Mouse (Mus musculus): ENCODE data around the gene Olfr305.
"Not testable (repeated sequence)": the region's sequence is repeated elsewhere in the genome, so short reads cannot be mapped to it uniquely, and the experiment has no call there.

The Olfr305 gene

GRCm38 (mm10) chr7:86366828-86367227 lies at the start of gene Olfr305:
Gene Olfr305 (minus strand): TSS chr7:86366928.
- no peak for DNase-seq (ENCODE audit: low spot score)

DNA sequence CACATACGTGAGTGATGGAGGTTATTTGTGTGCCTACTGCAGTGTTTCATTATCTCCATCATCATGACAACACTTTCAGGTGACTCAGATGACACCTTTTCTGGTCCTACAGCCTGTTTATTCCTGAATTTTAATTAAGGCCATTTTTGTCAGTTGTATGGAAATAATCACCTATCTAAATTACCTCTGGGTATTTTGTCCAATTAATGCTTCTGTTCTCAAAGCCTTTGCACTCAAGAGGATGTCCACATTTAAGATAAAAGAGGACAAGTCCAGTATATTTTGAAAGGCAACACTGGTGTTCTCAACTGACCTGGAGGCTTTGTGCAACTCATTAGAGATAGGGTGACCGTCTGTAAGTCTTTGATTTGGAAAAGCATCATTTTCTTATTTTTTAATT lies 36.8 kb upstream of the Olfr305 start, which contains the start of gene Olfr301:
TSS of gene Olfr301 (plus strand) at position 301 of the 400 bp plus-strand sequence.
- no peak for DNase-seq (ENCODE audit: low spot score)

DNA sequence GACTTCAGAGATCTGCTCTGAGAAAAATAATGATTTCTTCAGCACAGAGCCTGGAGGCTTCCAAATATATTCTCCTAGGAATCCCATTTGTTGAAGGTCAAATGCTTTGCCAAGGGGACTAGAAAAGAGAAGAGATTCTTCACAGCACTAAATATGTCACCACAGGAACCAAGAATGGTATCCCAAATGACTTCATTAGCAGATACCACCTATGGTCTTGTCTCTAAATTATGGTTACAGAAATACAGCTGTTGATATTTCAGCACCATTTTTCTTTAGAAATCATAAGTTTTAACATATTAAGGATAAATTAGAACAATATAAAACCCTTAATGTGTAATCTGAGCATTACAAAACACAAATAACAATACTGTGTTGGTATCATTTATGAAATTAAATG lies 31.0 kb upstream of the Olfr305 start, which contains the start of gene Olfr303:
TSS of gene Olfr303 (minus strand) at position 101 of the 400 bp plus-strand sequence.
- no peak for DNase-seq (ENCODE audit: low spot score)

DNA sequence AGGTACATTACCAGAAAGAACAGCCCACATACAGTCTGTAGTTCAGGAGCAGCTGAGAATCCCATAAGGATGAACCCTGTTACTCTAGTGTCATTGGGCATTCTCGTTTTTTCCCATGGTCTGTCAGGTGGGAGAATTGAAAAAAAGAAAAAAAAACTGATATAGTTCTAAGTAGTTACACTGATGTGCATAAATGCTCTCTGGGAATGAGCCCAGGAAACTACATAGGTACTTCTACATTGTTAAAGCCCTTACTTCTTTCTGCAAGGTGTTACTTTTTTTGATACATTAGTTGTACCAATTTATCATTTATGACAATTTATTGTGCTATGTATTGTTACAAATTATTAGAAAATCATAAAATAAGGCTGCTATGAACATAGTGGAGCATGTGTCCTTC lies 19.8 kb upstream of the Olfr305 start, which contains the start of gene Olfr304:
TSS of gene Olfr304 (minus strand) at position 101 of the 400 bp plus-strand sequence.
- no peak for DNase-seq (ENCODE audit: low spot score)

- DNase-seq (ENCODE audit: low spot score) = no peak
Observed at GRCm38 (mm10) chr7:86385769-86386168, 19.0 kb upstream of the Olfr305 start.

DNA sequence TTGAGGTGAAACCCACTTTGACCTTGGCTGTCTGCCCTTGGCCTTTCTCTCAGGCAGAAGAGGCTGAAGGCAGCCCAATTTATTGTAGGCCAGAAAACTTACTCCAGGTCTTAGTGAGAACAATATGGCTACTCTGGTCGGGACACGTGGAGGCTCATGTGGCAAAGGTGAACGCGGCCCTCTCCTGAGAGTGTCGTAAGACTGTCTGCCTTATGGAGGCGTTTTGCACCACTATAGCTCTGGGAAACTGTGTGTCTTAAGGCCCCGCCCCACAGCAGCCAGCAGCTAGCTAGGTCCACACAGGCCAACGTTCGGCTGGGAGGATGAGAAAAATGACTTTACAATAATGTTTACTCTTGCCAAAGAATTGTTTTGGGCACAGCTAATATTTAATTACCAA lies 20.4 kb downstream of the Olfr305 start:
- DNase-seq (ENCODE audit: low spot score) = not testable (repeated sequence)

GRCm38 (mm10) chr7:86344253-86344652 lies 22.5 kb downstream of the Olfr305 start:
- DNase-seq (ENCODE audit: low spot score) = no peak

DNA sequence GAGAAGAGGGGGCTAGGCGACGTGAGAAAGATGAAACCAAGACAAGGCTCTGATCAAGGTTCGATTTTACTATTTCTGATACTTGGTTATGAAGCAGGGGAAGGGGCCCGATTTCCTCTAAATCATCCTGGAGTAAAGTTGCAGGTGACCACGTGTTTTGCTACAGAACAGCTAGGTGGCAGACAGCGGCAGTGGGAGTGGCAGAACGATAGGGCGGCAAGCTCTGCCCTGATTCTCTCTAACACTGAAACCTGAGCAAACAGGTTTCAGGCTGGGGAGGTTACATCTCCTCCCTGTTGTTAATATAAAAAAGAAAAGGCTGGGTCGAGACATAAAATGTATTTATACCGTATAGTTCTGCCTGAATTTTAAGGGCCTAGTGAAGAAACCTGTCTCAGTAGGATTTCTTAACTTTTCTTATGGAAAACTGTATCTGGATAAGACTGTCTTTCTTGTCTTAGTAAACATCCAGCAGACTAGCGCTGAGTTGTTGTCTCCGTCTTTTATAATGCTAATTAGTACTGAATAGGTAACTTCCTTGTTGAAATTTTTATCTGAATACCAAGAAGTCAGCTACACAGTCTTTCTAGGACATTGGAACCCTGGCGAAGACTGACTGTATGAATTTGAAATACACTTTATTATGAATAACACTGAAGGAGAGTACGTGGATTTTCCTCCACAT lies 23.7 kb downstream of the Olfr305 start:
- no peak for DNase-seq (ENCODE audit: low spot score)

GRCm38 (mm10) chr7:86337486-86337885 lies 29.2 kb downstream of the Olfr305 start, which contains the start of gene Olfr307:
Gene Olfr307 (minus strand): TSS chr7:86337586.
- no peak for DNase-seq (ENCODE audit: low spot score)

GRCm38 (mm10) chr7:86325530-86325929 lies 41.2 kb downstream of the Olfr305 start, which contains the start of gene Olfr308:
Gene Olfr308 (minus strand): TSS chr7:86325630.
- no peak for DNase-seq (ENCODE audit: low spot score)

DNA sequence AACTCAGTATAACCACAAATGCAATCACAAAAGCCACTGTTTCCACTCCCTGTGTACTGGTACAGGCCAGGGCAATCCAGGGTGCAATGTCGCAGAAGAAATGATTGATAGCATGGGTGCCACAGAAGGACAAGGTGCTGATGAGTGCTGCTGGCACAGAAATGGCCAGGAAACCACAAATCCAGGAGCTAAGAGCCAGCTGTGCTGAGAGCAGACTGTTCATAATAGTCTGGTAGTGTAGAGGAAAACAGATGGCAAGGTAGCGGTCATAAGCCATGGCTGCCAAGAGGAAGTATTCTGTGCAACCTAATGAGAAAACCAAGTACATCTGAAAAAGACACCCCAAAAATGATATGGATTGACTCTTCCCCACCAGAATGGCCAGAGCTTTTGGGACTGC lies 45.4 kb downstream of the Olfr305 start:
- no peak for DNase-seq (ENCODE audit: low spot score)

DNA sequence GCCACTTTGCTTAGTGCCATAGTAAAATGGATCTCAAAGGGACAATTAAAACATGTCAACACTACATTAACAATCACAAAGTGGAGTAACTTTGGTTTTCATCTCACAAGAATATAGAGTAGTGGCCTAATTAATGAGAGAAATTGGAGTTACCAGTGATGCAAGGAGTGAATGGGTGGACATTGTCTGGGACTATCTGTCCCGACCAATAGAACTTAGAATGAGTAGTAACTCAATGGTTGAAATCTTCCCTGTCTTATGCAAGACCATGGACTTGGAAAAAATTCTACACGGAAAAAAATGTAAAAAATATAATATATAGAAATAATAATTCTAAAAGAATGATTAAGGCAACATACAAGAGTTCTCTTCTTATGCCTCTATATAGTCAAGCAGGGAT lies 53.1 kb downstream of the Olfr305 start, which contains the start of gene Olfr309:
TSS of gene Olfr309 (minus strand) at position 101 of the 400 bp plus-strand sequence.
- no peak for DNase-seq (ENCODE audit: low spot score)

All from ovary, postnatal 36 days (tissue).